Mouse (Mus musculus): ENCODE measurements around the gene Ppp1r8.
"Not testable (repeated sequence)": the region's sequence is repeated elsewhere in the genome, so short reads cannot be mapped to it uniquely, and the experiment has no call there.

Gene Ppp1r8

DNA sequence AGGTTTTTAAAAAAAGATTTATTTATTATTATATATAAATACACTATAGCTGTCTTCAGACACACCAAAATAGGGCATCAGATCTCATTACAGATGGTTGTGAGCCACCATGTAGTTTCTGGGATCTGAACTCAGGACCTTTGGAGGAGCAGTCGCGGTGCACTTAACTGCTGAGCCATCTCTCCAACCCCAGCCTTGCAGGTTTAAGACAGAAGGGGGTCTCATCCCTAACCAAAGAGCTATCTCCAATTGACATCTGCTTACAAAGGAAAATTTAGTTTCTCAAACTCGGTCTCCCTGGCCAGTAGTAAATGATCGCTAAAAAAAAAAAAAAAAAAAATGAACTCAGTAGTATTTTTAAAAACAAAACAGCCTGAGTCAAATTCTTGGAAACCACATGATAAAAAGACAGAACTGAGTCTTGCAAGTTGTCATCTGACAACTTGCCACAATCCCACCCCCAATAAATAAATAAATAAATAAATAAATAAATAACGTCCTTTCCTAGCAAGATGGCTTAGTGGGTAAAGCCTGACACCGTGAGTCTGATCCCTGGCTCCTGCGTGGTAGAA is 36.3 kb downstream of the Ppp1r8 start:
- no peak for DNase-seq (ENCODE audit: low read depth, low spot score)

DNA sequence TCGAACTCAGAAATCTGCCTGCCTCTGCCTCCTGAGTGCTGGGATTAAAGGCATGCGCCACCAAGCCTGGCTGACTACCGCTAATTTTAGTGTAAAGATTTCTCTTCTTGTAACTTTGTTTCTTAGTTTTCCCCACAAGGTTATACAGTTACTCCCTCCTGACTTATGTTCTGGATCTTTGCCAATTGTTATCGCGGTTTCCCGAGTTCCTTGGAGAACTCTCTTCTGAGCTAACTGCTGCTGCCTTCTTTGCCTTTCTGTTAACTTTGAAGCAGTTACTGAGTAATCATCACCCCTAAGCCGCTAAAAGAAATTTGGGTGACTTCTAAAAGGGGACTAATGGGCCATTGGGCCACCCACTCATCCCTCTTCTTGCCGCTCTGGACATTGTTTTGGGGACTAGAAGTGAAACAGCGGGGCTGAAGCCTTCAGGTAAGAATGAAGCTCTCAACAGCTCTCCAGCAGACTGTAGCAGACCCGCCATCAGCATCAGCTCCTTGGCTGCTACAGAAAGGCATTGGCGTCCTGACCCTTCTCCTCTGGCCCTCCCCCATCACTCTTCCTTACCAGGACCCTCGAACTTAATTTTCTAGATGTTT is 37.3 kb downstream of the Ppp1r8 start:
- DNase-seq (ENCODE audit: low read depth, low spot score): no peak

DNA sequence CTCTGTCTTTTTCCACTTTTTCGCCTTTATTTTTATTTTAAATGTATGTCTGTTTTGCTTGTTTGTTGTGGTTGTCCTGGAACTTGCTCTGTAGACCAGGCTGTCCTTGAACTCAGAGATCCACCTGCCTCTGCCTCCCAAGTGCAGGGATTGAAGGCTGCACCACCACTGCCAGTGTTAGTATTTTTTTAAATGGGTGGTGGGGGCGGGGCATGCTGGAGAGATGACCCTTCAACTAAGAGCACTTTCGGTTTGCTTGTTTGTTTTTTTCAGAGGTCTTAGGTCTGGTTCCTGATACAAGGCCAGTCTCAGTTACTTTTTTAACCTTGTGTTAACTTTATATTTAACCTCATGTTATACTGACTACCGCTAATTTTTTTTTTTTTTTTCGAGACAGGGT is 37.8 kb downstream of the Ppp1r8 start:
- DNase-seq (ENCODE audit: low read depth, low spot score): no peak

DNA sequence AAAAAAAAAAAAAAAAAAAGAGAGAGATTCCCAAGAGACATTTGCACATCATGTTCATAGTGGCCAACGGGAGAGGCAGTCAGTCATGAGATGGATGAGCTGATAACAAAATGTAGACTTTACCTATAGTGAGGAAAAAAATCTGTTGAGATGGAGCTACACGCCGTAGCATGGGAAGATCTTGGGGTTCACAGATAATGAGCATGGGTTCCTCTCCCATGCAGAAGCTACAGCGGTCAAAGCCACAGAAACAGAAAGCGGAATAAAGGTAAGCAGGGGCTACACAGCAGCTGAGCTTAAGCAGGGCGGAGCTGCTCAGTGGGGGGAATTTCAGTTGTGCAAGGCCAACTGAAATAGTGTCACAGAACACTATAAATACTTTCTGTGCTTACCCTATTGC is 38.6 kb downstream of the Ppp1r8 start:
- DNase-seq (ENCODE audit: low read depth, low spot score): no peak

DNA sequence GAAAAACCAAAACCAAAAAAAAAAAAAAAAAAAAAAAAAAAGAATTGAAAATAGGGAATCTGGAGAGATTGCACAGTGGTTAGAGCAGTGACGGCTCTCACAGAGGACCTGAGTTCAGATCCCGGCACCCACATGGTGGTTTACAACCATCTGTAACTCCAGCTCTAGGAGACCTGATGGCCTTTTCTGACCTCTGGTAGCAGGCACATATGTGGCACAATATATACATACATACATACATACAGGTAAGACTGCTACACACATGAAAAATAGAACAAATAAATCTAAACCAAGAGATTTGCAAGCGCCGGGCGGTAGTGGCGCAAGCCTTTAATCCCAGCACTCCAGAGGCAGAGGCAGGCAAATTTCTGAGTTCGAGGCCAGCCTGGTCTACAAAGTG is 39.1 kb downstream of the Ppp1r8 start:
- no peak for DNase-seq (ENCODE audit: low read depth, low spot score)

DNA sequence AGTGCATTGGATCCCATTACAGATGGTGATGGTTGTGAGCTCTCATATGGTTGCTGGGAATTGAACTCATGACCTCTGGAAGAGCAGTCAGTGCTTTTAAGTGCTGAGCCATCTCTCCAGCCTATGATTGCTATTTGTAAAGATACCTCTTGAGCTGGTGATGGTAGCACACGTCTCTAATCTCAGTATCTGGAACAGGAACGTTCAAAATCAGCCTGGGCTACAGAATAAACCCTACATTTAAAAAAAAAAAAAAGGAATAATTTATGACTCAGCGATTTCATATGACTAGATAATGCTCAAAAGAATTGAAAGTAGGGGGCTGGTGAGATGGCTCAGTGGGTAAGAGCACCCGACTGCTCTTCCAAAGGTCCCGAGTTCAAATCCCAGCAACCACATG is 39.8 kb downstream of the Ppp1r8 start:
- no peak for DNase-seq (ENCODE audit: low read depth, low spot score)

DNA sequence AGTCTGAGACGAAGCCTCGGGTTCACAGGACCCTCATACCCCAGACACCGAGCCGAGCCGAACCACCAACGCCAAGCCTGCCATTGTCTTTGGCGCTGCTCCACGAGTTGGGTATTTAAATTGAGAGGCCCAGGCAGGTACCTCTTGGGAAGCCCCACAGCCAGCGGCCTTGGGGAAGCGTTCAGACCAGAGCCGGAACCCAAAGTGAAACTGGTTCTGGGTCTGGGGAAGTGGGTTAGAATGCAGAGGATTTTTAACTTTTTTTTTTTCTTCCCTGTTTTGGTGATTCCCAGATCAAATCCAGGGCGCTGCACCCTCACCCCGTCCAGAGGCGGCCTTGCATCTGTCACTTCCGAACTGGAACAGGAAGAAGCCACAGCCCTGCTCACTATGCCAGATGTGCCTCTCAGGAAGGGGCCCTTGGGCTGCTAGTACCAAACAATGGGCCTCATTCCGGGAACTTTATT is 40.8 kb downstream of the Ppp1r8 start:
- DNase-seq (ENCODE audit: low read depth, low spot score): no peak

DNA sequence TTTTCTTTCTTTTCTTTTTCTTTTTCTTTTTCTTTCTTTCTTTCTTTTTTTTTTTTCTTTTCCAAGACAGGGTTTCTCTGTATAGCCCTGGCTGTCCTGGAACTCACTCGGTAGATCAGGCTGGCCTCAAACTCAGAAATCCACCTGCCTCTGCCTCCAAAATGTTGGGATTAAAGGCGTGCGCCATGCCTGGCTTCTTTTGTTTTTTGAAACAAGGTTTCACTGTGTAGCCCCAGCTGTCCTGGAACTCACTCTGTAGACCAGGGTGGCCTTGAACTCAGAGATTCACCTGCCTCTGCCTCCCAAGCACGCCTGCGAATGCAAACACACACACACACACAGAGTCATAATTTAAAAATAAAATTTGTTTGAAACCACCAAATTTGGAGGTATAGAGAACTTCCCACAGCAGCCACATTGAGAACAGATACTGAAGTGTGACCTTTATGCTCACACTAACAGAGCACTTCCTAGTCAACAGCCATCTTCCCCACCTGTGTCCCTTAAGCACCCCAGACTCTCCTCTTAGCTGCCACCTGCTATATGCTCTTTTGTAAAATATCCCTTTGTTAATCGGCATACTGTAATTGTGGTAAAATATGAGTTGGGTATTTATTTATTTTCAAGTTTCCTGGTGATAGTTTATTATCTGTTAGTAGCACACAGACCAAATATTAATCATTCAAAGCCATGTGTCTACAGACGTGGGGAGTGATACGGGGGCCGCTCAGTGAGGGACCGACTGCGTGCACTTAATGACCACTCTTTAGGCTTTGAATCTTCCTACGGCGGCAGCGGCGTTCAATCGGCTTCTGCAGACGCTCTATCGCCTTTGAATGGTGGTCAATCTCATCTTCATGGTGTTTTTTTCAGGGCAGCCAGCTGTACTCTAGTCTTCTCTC is 41.5 kb downstream of the Ppp1r8 start:
- no peak for DNase-seq (ENCODE audit: low read depth, low spot score)

DNA sequence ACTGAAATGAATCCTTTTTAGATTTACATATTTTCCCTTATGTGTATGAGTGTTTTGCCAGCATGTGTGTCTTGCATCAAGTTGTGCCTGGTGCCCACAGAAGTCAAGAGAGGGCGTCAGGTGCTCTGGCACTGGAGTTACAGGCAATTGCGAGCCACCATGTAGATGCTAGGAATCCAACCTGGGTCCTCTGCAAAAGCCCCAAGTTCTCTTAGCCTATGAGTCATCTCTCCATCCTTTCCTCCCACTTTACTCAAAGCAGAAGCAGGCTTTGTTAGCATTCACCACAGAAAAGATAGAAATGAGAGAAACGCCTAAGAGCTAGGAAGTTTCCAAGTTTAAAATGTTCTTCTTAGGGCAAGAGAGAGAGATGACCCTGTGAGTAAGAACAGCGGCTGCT is 43.1 kb downstream of the Ppp1r8 start:
- no peak for DNase-seq (ENCODE audit: low read depth, low spot score)

DNA sequence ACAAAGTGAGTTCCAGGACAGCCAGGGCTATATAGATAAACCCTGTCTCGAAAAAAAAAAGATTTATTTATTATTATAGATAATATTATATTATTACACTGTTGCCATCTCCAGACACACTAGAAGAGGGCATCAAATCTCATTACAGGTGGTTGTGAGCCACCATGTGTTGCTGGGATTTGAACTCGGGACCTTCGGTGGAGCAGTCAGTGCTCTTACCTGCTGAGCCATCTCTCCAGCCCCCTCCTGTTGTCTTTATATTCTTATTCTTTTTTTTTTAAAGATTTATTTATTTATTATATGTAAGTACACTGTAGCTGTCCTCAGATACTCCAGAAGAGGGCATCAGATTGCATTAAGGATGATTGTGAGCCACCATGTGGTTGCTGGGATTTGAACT is 44.3 kb downstream of the Ppp1r8 start:
- DNase-seq (ENCODE audit: low read depth, low spot score): not testable (repeated sequence)

DNA sequence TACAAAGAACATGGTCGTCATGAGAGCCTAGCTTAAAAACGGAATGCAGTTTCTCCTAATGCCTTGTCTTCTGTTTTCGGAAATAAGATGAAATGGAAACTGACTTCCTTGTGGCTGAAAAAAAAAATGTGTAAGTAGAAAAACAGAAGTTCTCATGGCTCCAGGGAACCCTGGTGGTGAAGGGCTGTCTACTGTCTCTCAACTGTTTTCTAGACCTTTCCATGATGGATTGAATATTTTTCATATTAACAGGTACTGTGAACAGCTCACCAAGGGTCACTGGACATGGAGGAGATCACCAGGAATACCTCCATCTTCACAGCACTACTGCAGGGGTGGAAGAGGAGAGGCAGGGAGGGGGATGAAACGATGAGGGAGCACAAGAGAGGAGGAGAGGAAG is 44.9 kb downstream of the Ppp1r8 start:
- DNase-seq (ENCODE audit: low read depth, low spot score): no peak

DNA sequence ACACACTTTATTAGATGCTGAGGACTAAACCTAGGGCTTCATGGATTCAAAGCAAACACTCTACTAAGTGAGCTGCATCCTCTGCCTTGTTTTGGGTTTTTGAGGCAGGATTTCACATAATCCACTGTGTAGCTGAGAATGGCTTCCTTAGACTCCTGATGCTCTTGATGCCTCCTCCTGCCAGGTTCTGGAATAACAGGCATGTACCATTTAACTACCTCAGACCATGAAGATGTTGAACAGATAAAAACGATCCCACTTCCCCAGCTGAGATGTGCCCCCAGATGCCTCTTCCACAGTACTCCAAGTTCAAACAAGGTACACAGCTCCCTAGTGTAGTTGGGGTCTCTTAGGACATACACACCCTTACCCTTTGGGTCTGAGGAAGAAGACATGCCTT is 45.5 kb downstream of the Ppp1r8 start:
- DNase-seq (ENCODE audit: low read depth, low spot score): no peak

DNA sequence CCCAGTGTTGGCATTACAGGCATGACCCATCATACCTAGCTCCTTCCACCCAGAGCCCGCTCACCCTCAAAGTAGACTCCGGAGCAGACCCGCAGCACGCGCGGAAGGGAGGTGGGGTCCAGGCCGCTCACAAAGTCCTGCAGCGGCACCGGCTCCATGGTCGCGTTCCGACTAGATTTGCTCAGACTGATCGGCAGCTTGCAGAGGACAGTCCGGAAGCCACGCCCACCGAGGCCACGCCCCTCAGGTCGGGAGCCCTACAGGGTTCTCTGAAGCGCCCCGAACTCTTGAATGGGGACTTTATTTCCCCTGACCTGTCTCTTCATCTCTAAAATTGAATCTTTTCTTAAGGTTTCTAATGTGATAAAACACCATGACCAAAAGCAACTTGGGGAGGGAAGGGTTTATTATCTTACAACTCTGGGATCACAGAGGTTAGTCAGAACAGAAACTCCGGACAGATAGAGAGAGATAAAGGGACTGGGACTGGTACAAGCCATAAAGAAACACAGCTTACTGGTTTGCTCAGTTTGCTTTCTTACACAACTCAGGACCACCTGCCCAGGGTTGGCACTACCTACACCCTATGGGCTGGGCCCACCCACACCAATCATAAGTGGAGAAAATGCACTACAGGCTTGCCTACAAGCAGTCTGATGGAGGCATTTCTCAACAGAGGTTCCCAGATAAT is 46.6 kb downstream of the Ppp1r8 start, which contains the start of gene Themis2:
TSS of gene Themis2 (minus strand) at position 192 of the 691 bp plus-strand sequence.
- DNase-seq (ENCODE audit: low read depth, low spot score): no peak

DNA sequence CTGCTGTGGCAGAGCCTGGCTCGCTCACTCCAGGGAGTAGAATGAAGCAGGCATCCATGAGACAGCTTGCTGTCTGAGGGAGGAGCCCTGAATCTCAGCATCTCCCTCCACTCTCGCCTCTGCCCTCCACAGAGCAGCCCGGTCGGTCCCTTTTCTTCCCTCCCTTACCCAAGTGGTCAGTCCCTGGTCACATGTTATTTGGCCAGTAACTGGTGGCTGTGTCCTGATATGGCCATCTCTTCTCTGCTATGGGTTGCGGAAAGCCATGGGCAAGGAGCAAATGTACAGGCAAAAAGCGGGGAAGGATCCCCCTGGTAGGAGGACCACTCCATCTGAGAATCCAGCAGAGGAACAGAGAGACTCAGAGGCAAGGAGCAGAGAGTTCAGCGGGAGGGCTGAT is 47.8 kb downstream of the Ppp1r8 start:
- no peak for DNase-seq (ENCODE audit: low read depth, low spot score)

DNA sequence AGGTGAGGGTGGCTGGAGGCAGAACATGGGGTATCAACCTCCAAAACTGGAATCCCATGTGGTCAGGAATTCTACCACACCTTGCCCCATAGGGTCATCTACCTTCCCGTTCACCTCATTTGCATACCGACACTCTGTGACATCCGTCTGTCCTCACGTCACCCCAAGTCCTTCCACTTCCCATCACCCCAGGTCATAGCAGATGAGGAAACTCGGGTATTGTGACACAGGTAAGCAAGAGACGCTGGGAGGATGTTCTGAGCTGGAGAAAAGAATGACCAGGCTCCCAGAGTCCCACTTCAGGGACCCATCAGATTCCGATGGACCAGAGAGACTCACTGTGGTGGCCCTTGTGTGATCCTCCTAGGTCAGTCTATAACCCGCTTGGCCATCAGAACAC is 48.2 kb downstream of the Ppp1r8 start:
- DNase-seq (ENCODE audit: low read depth, low spot score): no peak

DNA sequence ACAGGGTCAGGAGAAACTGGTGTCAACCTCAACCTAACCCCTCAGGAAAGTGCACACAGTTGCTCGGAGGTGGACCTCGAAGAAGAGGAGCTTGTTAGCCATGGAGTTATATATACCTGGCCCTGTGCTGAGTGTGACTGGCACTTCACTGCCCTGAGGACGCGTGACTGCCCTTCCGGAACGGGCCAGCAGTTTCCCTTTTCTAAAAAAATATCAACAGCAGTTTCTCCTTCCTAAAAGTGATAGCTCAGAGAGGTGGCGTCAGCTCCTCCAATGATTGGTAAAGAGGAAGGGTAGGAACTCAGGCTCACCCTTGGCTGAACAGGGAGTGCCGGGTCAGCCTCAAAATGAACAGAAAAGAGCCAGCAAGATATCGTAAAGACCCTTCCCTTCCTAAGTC is 48.9 kb downstream of the Ppp1r8 start:
- no peak for DNase-seq (ENCODE audit: low read depth, low spot score)

DNA sequence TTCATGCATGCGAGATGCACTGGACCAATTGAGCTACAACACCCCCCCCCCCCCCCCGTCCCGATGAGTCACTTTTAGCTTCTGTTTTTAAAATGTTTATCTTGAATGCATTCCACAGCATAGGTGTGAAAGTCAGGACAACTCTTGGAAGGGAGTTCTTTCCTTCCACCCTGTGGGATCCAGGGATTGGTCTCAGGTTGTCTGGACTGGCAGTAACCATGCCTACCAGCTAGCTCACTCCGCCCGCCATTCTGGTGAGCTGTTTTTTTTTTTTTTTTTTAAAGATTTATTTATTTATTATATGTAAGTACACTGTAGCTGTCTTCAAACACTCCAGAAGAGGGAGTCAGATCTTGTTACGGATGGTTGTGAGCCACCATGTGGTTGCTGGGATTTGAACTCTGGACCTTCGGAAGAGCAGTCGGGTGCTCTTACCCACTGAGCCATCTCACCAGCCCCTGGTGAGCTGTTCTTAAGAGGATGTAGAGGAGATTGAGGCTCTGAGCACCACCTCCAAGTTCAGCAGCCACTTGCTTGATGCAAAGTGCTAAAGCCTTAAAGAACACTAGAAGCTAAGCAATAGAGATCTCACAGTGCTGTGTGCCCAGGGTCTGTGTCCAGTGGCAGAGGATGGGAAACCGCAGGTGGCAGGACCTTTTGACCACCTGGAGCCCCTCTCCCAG is 49.5 kb downstream of the Ppp1r8 start:
- DNase-seq (ENCODE audit: low read depth, low spot score): not testable (repeated sequence)

DNA sequence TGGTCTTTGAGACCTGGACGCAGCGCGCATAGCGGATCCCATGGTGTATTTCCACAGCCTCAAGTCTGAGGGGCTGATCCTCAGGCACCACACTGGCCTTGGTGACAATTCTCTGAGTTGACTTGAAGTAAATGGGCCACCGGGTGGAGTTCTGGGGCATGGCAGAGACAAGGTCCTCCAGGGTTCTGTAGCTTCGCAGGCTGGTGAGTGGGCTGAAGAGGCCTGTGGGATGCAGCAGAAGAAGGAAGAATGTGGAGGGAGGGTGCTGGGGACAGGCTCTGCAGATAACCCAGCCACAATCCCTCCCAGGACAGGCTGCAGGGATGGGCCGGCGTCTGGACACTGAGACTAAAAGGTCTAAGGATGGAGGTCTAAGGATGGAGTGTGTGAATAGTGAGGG is 53.2 kb downstream of the Ppp1r8 start:
- no peak for DNase-seq (ENCODE audit: low read depth, low spot score)

DNA sequence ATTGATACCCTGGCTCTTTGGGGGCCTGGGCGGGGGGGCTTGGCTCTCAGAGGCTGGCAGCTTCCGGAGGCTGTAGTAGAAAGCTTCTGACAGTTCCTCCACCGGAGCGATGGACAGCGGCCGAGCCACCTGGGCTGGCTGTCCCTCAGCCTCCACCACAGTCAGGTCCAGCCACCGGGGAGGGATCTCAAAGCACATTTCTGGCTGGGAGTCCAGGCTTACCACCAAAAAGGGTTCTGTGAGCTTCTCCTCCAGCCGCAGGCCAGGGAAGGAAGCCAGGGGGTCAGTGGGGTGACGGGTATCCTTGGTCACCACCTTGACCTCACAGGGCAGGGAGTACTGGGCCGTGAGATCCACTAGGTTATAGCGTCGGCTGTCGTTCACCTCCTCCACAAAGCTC is 57.7 kb downstream of the Ppp1r8 start:
- no peak for DNase-seq (ENCODE audit: low read depth, low spot score)

DNA sequence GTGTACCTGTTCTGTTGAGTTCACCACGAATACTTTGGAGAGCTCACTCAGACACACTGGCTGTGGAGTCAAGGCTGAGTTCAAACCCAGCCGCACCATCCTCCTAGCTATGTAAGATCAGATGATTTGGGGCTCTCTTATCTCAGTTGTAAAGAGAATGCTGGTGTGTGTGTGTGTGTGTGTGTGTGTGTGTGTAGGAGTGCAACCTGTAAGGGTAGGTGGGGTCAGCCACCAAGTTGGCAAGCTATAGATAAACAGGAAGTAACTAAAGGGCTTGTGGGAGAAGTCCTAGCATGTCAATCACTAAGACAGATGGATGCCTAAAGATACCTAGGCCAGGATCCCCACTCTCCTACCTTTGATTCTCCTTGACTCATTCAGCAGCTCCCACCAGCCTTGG is 59.2 kb downstream of the Ppp1r8 start:
- no peak for DNase-seq (ENCODE audit: low read depth, low spot score)

DNA sequence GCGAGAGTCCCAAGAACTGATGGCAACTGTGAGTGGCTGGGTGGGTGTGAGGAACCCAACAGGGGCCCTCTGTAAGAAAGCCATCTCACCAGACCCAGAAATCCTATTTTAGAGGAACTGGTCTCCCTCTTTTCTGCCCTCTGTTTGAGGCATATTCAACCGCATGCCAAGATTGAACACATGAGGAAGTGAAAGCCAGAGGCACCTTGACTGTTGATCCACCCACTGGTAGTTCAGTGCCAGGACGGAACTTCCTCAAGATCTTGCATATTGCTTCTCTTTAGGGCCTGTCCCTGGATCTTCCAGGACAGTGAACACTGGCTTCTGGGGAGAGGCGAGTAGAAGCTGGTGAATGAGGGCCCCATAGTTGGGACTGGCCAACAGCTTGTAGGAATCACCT is 62.7 kb downstream of the Ppp1r8 start:
- DNase-seq (ENCODE audit: low read depth, low spot score): no peak

All from telencephalon, adult 2 months (tissue).